Mouse (Mus musculus): ENCODE data around the gene Srd5a3. TPM values are rescaled to one million over a fixed set of nuclear protein-coding genes. Genes with fewer than 3 reads are reported as not detected.
A peak's percentile ranks its signal among the peaks of the same experiment; 100 is the strongest.
"Not testable (repeated sequence)": the region's sequence is repeated elsewhere in the genome, so short reads cannot be mapped to it uniquely, and the experiment has no call there.

The Srd5a3 gene
- polyA plus RNA-seq (2015; fragmentation: Nextera tagmentation; extraction: Ambion mirVana): 30.7 TPM in 2 replicates

GRCm38 (mm10) chr5:76139808-76140729 is at the start of gene Srd5a3:
Gene Srd5a3, plus strand, starts transcription at chr5:76140271.
- Histone ChIP-seq H3K4me2 (ENCODE audit: low read depth, low read length) (peak within 1 kb of the TSS; percentile 92), H3K27ac (ENCODE audit: low read length) (peak within 1 kb of the TSS; percentile 98), H3K9ac (ENCODE audit: low read length) (peak within 1 kb of the TSS; percentile 86), H3K4me3 (ENCODE audit: low read length) (peak within 1 kb of the TSS; percentile 80), H3K27me3 (ENCODE audit: control insufficient read depth, insufficient read depth, low read length) (no peaks in the 10 kb centered on the region), H3K9me3 (replicated peaks; ENCODE audit: control insufficient read depth, low read length) (no peaks in the 10 kb centered on the region), H3K36me3 (ENCODE audit: control insufficient read depth, insufficient read depth) (no peaks in the 10 kb centered on the region), H3K4me1 (ENCODE audit: control insufficient read depth, insufficient read depth, low read length) (peaks cover 16% of the 10 kb centered on the region)
- WGBS: under 1% methylated on average over 69 of the region's 69 CpGs
- peak; percentile 98 for ATAC-seq (replicated peaks; ENCODE audit: extremely low read depth, insufficient read depth, low FRiP score)

GRCm38 (mm10) chr5:76103809-76104208 is 36.3 kb upstream of the Srd5a3 start:
- not testable (repeated sequence) for ATAC-seq (replicated peaks; ENCODE audit: extremely low read depth, insufficient read depth, low FRiP score); H3K9me3 ChIP-seq (replicated peaks; ENCODE audit: control insufficient read depth, low read length); H3K4me1 ChIP-seq (ENCODE audit: control insufficient read depth, insufficient read depth, low read length); H3K9ac ChIP-seq (ENCODE audit: low read length); H3K27me3 ChIP-seq (ENCODE audit: control insufficient read depth, insufficient read depth, low read length); H3K4me3 ChIP-seq (ENCODE audit: low read length); H3K36me3 ChIP-seq (ENCODE audit: control insufficient read depth, insufficient read depth); H3K27ac ChIP-seq (ENCODE audit: low read length); H3K4me2 ChIP-seq (ENCODE audit: low read depth, low read length)
- 83% methylated on average over 5 of the region's 5 CpGs for WGBS

- H3K4me1 ChIP-seq (ENCODE audit: control insufficient read depth, insufficient read depth, low read length): no peaks in the 10 kb centered on the region
- 68% methylated on average over 5 of the region's 5 CpGs for WGBS
- H3K36me3 ChIP-seq (ENCODE audit: control insufficient read depth, insufficient read depth): no peaks in the 10 kb centered on the region
- H3K27me3 ChIP-seq (ENCODE audit: control insufficient read depth, insufficient read depth, low read length): no peaks in the 10 kb centered on the region
- H3K4me2 ChIP-seq (ENCODE audit: low read depth, low read length): no peak overlapping the region
- no peak overlapping the region for H3K9ac ChIP-seq (ENCODE audit: low read length)
- H3K27ac ChIP-seq (ENCODE audit: low read length): no peak overlapping the region
- ATAC-seq (replicated peaks; ENCODE audit: extremely low read depth, insufficient read depth, low FRiP score): no peak
- no peak overlapping the region for H3K4me3 ChIP-seq (ENCODE audit: low read length)
- H3K9me3 ChIP-seq (replicated peaks; ENCODE audit: control insufficient read depth, low read length): no peaks in the 10 kb centered on the region
Measured at GRCm38 (mm10) chr5:76107306-76107705, 32.8 kb upstream of the Srd5a3 start.

GRCm38 (mm10) chr5:76108496-76108895 is 31.6 kb upstream of the Srd5a3 start:
- H3K4me1 ChIP-seq (ENCODE audit: control insufficient read depth, insufficient read depth, low read length): no peaks in the 10 kb centered on the region

GRCm38 (mm10) chr5:76111173-76111572 is 28.9 kb upstream of the Srd5a3 start:
- Histone ChIP-seq H3K4me3 (ENCODE audit: low read length) (no peak overlapping the region), H3K4me1 (ENCODE audit: control insufficient read depth, insufficient read depth, low read length) (peaks cover 3% of the 10 kb centered on the region; the same call in 1 of the 2 replicates), H3K36me3 (ENCODE audit: control insufficient read depth, insufficient read depth) (no peaks in the 10 kb centered on the region), H3K27ac (ENCODE audit: low read length) (0 out of 2 replicates have a peak overlapping the region, but pooled peaks have one; percentile 16), H3K4me2 (ENCODE audit: low read depth, low read length) (no peak overlapping the region), H3K9ac (ENCODE audit: low read length) (no peak overlapping the region), H3K9me3 (replicated peaks; ENCODE audit: control insufficient read depth, low read length) (no peaks in the 10 kb centered on the region), H3K27me3 (ENCODE audit: control insufficient read depth, insufficient read depth, low read length) (no peaks in the 10 kb centered on the region)
- WGBS: 48% methylated on average over 3 of the region's 3 CpGs
- ATAC-seq (replicated peaks; ENCODE audit: extremely low read depth, insufficient read depth, low FRiP score): no peak

More at GRCm38 (mm10) chr5:76108496-76108895, 31.6 kb upstream of the Srd5a3 start:
- 77% methylated on average over 3 of the region's 3 CpGs for WGBS
- Histone ChIP-seq H3K4me3 (ENCODE audit: low read length) (no peak overlapping the region), H3K36me3 (ENCODE audit: control insufficient read depth, insufficient read depth) (no peaks in the 10 kb centered on the region), H3K4me2 (ENCODE audit: low read depth, low read length) (no peak overlapping the region), H3K9me3 (replicated peaks; ENCODE audit: control insufficient read depth, low read length) (no peaks in the 10 kb centered on the region), H3K27ac (ENCODE audit: low read length) (no peak overlapping the region), H3K9ac (ENCODE audit: low read length) (no peak overlapping the region), H3K27me3 (ENCODE audit: control insufficient read depth, insufficient read depth, low read length) (no peaks in the 10 kb centered on the region)
- no peak for ATAC-seq (replicated peaks; ENCODE audit: extremely low read depth, insufficient read depth, low FRiP score)

GRCm38 (mm10) chr5:76112016-76112415 is 28.1 kb upstream of the Srd5a3 start:
- H3K4me3 ChIP-seq (ENCODE audit: low read length): no peak overlapping the region
- WGBS: 71% methylated on average over 4 of the region's 4 CpGs
- H3K36me3 ChIP-seq (ENCODE audit: control insufficient read depth, insufficient read depth): no peaks in the 10 kb centered on the region
- H3K9me3 ChIP-seq (replicated peaks; ENCODE audit: control insufficient read depth, low read length): no peaks in the 10 kb centered on the region
- H3K27ac ChIP-seq (ENCODE audit: low read length): no peak overlapping the region
- no peak overlapping the region for H3K9ac ChIP-seq (ENCODE audit: low read length)
- H3K27me3 ChIP-seq (ENCODE audit: control insufficient read depth, insufficient read depth, low read length): no peaks in the 10 kb centered on the region
- ATAC-seq (replicated peaks; ENCODE audit: extremely low read depth, insufficient read depth, low FRiP score): no peak
- peaks cover 3% of the 10 kb centered on the region; the same call in 1 of the 2 replicates for H3K4me1 ChIP-seq (ENCODE audit: control insufficient read depth, insufficient read depth, low read length)
- H3K4me2 ChIP-seq (ENCODE audit: low read depth, low read length): no peak overlapping the region

- H3K9ac ChIP-seq (ENCODE audit: low read length): no peak overlapping the region
- no peaks in the 10 kb centered on the region for H3K36me3 ChIP-seq (ENCODE audit: control insufficient read depth, insufficient read depth)
- no peak overlapping the region for H3K4me3 ChIP-seq (ENCODE audit: low read length)
- H3K4me1 ChIP-seq (ENCODE audit: control insufficient read depth, insufficient read depth, low read length): peaks cover 3% of the 10 kb centered on the region; the same call in 1 of the 2 replicates
- no peaks in the 10 kb centered on the region for H3K9me3 ChIP-seq (replicated peaks; ENCODE audit: control insufficient read depth, low read length)
- 36% methylated on average over 8 of the region's 8 CpGs for WGBS
- H3K27ac ChIP-seq (ENCODE audit: low read length): peak overlapping the region; percentile 62
- no peaks in the 10 kb centered on the region for H3K27me3 ChIP-seq (ENCODE audit: control insufficient read depth, insufficient read depth, low read length)
- H3K4me2 ChIP-seq (ENCODE audit: low read depth, low read length): no peak overlapping the region
- peak; percentile 37; the same call in 1 of the 2 replicates for ATAC-seq (replicated peaks; ENCODE audit: extremely low read depth, insufficient read depth, low FRiP score)
Measured at GRCm38 (mm10) chr5:76115436-76116041, 24.5 kb upstream of the Srd5a3 start.

GRCm38 (mm10) chr5:76118441-76118840 is 21.6 kb upstream of the Srd5a3 start:
- Histone ChIP-seq H3K4me2 (ENCODE audit: low read depth, low read length) (no peak overlapping the region), H3K27me3 (ENCODE audit: control insufficient read depth, insufficient read depth, low read length) (no peaks in the 10 kb centered on the region), H3K27ac (ENCODE audit: low read length) (no peak overlapping the region), H3K4me1 (ENCODE audit: control insufficient read depth, insufficient read depth, low read length) (peaks cover 3% of the 10 kb centered on the region; the same call in 1 of the 2 replicates), H3K4me3 (ENCODE audit: low read length) (no peak overlapping the region), H3K9me3 (replicated peaks; ENCODE audit: control insufficient read depth, low read length) (peaks cover 8% of the 10 kb centered on the region; the same call in 1 of the 2 replicates), H3K36me3 (ENCODE audit: control insufficient read depth, insufficient read depth) (no peaks in the 10 kb centered on the region), H3K9ac (ENCODE audit: low read length) (no peak overlapping the region)
- WGBS: 21% methylated on average over 7 of the region's 7 CpGs
- no peak for ATAC-seq (replicated peaks; ENCODE audit: extremely low read depth, insufficient read depth, low FRiP score)

GRCm38 (mm10) chr5:76120634-76121033 is 19.4 kb upstream of the Srd5a3 start:
- H3K4me2 ChIP-seq (ENCODE audit: low read depth, low read length): no peak overlapping the region
- peaks cover 2% of the 10 kb centered on the region; the same call in 1 of the 2 replicates for H3K4me1 ChIP-seq (ENCODE audit: control insufficient read depth, insufficient read depth, low read length)
- H3K36me3 ChIP-seq (ENCODE audit: control insufficient read depth, insufficient read depth): no peaks in the 10 kb centered on the region
- H3K4me3 ChIP-seq (ENCODE audit: low read length): no peak overlapping the region
- H3K27ac ChIP-seq (ENCODE audit: low read length): no peak overlapping the region
- 76% methylated on average over 5 of the region's 5 CpGs for WGBS
- no peak for ATAC-seq (replicated peaks; ENCODE audit: extremely low read depth, insufficient read depth, low FRiP score)
- H3K27me3 ChIP-seq (ENCODE audit: control insufficient read depth, insufficient read depth, low read length): no peaks in the 10 kb centered on the region
- peaks cover 15% of the 10 kb centered on the region for H3K9me3 ChIP-seq (replicated peaks; ENCODE audit: control insufficient read depth, low read length)
- H3K9ac ChIP-seq (ENCODE audit: low read length): no peak overlapping the region
